Mouse (Mus musculus) gastrocnemius, adult 8-10 months (tissue): Measurements from ENCODE around the gene Tprn. TPM values are rescaled to one million over a fixed set of nuclear protein-coding genes. Genes with fewer than 3 reads are reported as not detected.
A peak's percentile ranks its signal among the peaks of the same experiment; 100 is the strongest.
"Not testable (repeated sequence)": the region's sequence is repeated elsewhere in the genome, so short reads cannot be mapped to it uniquely, and the experiment has no call there.

Experiments used
- DNase-seq, 2 experiments: peaks; one replicate each; pipeline ENCODE4 v3.0.0; 2022; ENCODE audit warnings: low spot score in 2 of 2
- total RNA-seq, 4 experiments: library from RNA; stranded (reverse); gene quantifications; 2 replicates each; pipeline ENCODE4 v1.2.4; 2022

Tprn gene
- total RNA-seq, 4 experiments from 2014 or later: 2.0 to 5.3 (median 2.6) TPM

- DNase-seq: no peak
These were observed 25.8 kb upstream of the Tprn start, which contains the start of gene Rnf224 for GRCm38 (mm10) chr2:25236614-25237013. Gene Rnf224 (minus strand): TSS chr2:25236787.

- no peak for DNase-seq
These were observed 24.9 kb upstream of the Tprn start for GRCm38 (mm10) chr2:25237522-25237921.

- no peak for DNase-seq
These were observed 24.3 kb upstream of the Tprn start for GRCm38 (mm10) chr2:25238106-25238505.

- DNase-seq: no peak
These were observed 22.7 kb upstream of the Tprn start for GRCm38 (mm10) chr2:25239766-25240165.

- DNase-seq: no peak
These were observed 22.1 kb upstream of the Tprn start for GRCm38 (mm10) chr2:25240310-25240709.

GRCm38 (mm10) chr2:25240723-25241437 is 21.5 kb upstream of the Tprn start:
- peak; percentile 38 to 56 for DNase-seq

GRCm38 (mm10) chr2:25241438-25241775 is 21.0 kb upstream of the Tprn start:
- DNase-seq: no peak

GRCm38 (mm10) chr2:25242101-25242506 is 20.3 kb upstream of the Tprn start, which contains the start of the genes Rnf208 and Cysrt1:
Gene Rnf208 (plus strand): TSS chr2:25242255.
Gene Cysrt1 (minus strand): TSS chr2:25242452.
- no peak for DNase-seq

- no peak for DNase-seq
These were observed 19.1 kb upstream of the Tprn start for GRCm38 (mm10) chr2:25243342-25243741.

- DNase-seq: no peak
These were observed 18.3 kb upstream of the Tprn start for GRCm38 (mm10) chr2:25244144-25244543.

GRCm38 (mm10) chr2:25246183-25247072 is 16.0 kb upstream of the Tprn start, which contains the start of gene AL732309.1:
Gene AL732309.1 (minus strand): TSS chr2:25246863.
- no peak for DNase-seq

GRCm38 (mm10) chr2:25252331-25252730 is 10.1 kb upstream of the Tprn start:
- DNase-seq: no peak

- peak; percentile 64 to 76 for DNase-seq
These were observed 7.1 kb upstream of the Tprn start, which contains the start of gene Tmem203 for GRCm38 (mm10) chr2:25255284-25255779. Gene Tmem203 (plus strand): TSS chr2:25255439.

- DNase-seq: not testable (repeated sequence)
These were observed 5.8 kb upstream of the Tprn start for GRCm38 (mm10) chr2:25256443-25257109.

- DNase-seq: not testable (repeated sequence)
These were observed 5.2 kb upstream of the Tprn start for GRCm38 (mm10) chr2:25257250-25257649.

GRCm38 (mm10) chr2:25258887-25259286 is 3.5 kb upstream of the Tprn start:
- DNase-seq: no peak

- no peak for DNase-seq
These were observed 548 bp upstream of the Tprn start for GRCm38 (mm10) chr2:25261870-25262269.

- DNase-seq: no peak
These were observed 591 bp downstream of the Tprn start for GRCm38 (mm10) chr2:25262795-25263622.

- no peak for DNase-seq
These were observed 1.3 kb downstream of the Tprn start for GRCm38 (mm10) chr2:25263623-25264285.

- no peak for DNase-seq
These were observed 1.9 kb downstream of the Tprn start for GRCm38 (mm10) chr2:25264286-25264660.
